Mouse (Mus musculus) liver, embryonic 14.5 days (tissue): ENCODE measurements at regions not wholly inside any gene's neighbourhood (a gene's known extent, or its start where the extent isn't known, plus 50 kb on each side); places are given as distances from the start of the nearest gene placed in this dataset.

ENCODE experiments used
- CTCF ChIP-seq: IDR thresholded peaks from 2 replicates; pipeline ENCODE4 v1.5.1; 2016; ENCODE audit warnings: antibody characterized with exemption, low read depth, control low read depth
- EP300 ChIP-seq: IDR thresholded peaks from 2 replicates; pipeline ENCODE4 v1.6.1; 2016; ENCODE audit warnings: antibody characterized with exemption, low read depth

DNA sequence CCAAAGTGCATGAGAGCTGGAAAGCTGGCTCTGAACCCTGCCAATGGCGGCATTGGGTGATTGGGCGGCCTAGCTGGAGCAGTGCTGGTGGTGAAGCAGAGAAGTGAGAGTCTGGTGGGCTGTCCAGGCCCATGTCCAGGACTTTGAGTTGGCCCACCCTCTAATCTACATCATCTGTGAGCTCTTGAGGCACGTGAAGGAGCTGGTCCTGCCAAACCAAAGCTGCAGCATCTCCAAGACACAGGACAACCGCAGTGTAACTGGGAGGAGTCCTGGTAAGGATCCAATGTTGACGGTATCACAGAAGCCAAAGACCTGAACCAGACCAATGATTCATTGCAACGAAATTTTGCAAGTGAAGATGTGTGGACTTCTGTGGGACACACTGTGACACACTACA lies 231.4 kb upstream of the Gm6657 start:
- no peak for TF ChIP-seq CTCF
- TF ChIP-seq EP300, result no peak
